Mouse (Mus musculus) thymus, adult 2 months (tissue): ENCODE results near the gene Alox12e.

Source experiments
- CTCF ChIP-seq: fragments of 200-500 bp; IDR thresholded peaks from 2 replicates; pipeline ENCODE4 v1.5.1; 2012; ENCODE audit warnings: mild to moderate bottlenecking, control low read depth, low read length, moderate library complexity, borderline replicate concordance; ENCODE audit not compliant: control insufficient read depth, poor library complexity, insufficient read depth; ENCODE audit errors: extremely low read depth
- POLR2A ChIP-seq: fragments of 200-500 bp; IDR thresholded peaks from 2 replicates; pipeline ENCODE4 v1.6.1; 2012; ENCODE audit warnings: mild to moderate bottlenecking, low read length, control low read depth, moderate library complexity; ENCODE audit not compliant: control insufficient read depth, poor library complexity, insufficient read depth; ENCODE audit errors: extremely low read depth

DNA sequence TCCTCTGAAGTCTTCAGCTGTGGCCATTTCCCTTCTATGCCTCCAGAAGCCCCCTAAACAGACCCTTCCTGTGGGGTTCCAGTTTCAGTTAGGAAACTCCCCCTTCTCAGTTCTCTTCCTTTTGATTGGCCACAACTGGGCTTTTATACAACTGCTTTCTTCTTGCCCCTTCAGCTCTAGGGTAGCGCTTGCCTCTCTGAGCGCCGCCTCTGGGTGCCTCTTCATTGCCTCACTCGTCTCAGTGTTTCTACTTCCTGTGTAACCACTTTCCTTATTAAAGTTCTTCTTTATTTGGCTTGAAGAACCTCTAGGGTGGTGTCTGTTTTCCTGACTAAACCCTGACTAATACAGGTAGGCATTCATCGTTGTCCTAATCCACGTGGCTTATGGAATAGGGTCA, 31.2 kb downstream of the Alox12e start:
- TF ChIP-seq CTCF (no peak), POLR2A (no peak)
